Mouse (Mus musculus) liver, embryonic 14.5 days (tissue): ENCODE measurements around the gene Ano4. TPM values are rescaled to one million over a fixed set of nuclear protein-coding genes. Genes with fewer than 3 reads are reported as not detected.

Source experiments
- ATAC-seq: fragments of 200-750 bp; cut with Nextera tagmentation; 2 replicates; pipeline ENCODE4 v1.8.0; 2017; ENCODE audit warnings: moderate number of reproducible peaks, mild to moderate bottlenecking, moderate library complexity; ENCODE audit not compliant: insufficient read depth
- DNase-seq, 3 experiments: peaks; one replicate each; pipeline ENCODE4 v3.0.0-alpha.2; 2012 to 2013; ENCODE audit warnings: low read depth in 3 of 3, low spot score in 3 of 3
- H3K27ac ChIP-seq: fragments of 300-500 bp; sonication (generic); 2 replicates; pipeline ENCODE4 v1.5.1; 2014; ENCODE audit warnings: moderate library complexity, mild to moderate bottlenecking, control low read depth, inconsistent platforms
- H3K27me3 ChIP-seq: fragments of 300-500 bp; sonication (generic); 2 replicates; pipeline ENCODE4 v1.6.1; 2014; ENCODE audit warnings: mild to moderate bottlenecking, low read length, moderate library complexity; ENCODE audit not compliant: control insufficient read depth, insufficient read depth
- H3K36me3 ChIP-seq: fragments of 300-500 bp; sonication (generic); replicated peaks from 2 replicates; pipeline ENCODE4 v1.6.1; 2014; ENCODE audit warnings: low read depth; ENCODE audit not compliant: control insufficient read depth, insufficient read depth
- H3K4me1 ChIP-seq, 2 experiments: fragments of 200-500 bp in 1 of 2; fragments of 300-500 bp in 1 of 2; sonication (generic) in 1 of 2; replicated peaks; 2 replicates each; pipeline ENCODE4 v1.6.1; 2012 to 2014; ENCODE audit warnings: antibody characterized with exemption in 1 of 2, inconsistent platforms in 1 of 2, low read length in 1 of 2; ENCODE audit not compliant: control insufficient read depth in 2 of 2, insufficient read depth in 2 of 2
- H3K4me2 ChIP-seq: fragments of 300-500 bp; sonication (generic); 2 replicates; pipeline ENCODE4 v1.6.1; 2014; ENCODE audit warnings: low read depth, mild to moderate bottlenecking, control low read depth, moderate library complexity
- H3K4me3 ChIP-seq, 2 experiments: fragments of 200-500 bp in 1 of 2; fragments of 300-500 bp in 1 of 2; sonication (generic) in 1 of 2; 2 replicates each; pipeline ENCODE4 v1.5.1; 2012 to 2014; ENCODE audit warnings: low read depth in 2 of 2, low read length in 2 of 2, mild to moderate bottlenecking in 2 of 2, control low read depth in 1 of 2, inconsistent platforms in 1 of 2, moderate library complexity in 1 of 2; ENCODE audit not compliant: insufficient read depth in 1 of 2
- H3K9ac ChIP-seq: fragments of 300-500 bp; sonication (generic); replicated peaks from 2 replicates; pipeline ENCODE4 v1.6.1; 2014; ENCODE audit warnings: mild to moderate bottlenecking, control low read depth, moderate library complexity
- H3K9me3 ChIP-seq: fragments of 300-500 bp; sonication (generic); 2 replicates; pipeline ENCODE4 v1.6.1; 2016; ENCODE audit warnings: low read length, mixed read lengths; ENCODE audit not compliant: control insufficient read depth
- CTCF ChIP-seq: IDR thresholded peaks from 2 replicates; pipeline ENCODE4 v1.5.1; 2016; ENCODE audit warnings: antibody characterized with exemption, low read depth, control low read depth
- EP300 ChIP-seq: IDR thresholded peaks from 2 replicates; pipeline ENCODE4 v1.6.1; 2016; ENCODE audit warnings: antibody characterized with exemption, low read depth
- WGBS: fragments of 180-500 bp; shearing (Covaris S2); extraction: QIAGEN DNeasy Blood & Tissue Kit; methylation state at CpG from one replicate; pipeline ENCODE4 v1.1.7; 2014; ENCODE audit not compliant: insufficient replicate concordance; 5-methylcytosine and 5-hydroxymethylcytosine counted together
- polyA plus RNA-seq, 2 experiments: library from polyadenylated mRNA; depleted of rRNA in 1 of 2; stranded (reverse) in 1 of 2; unstranded in 1 of 2; fragments of >200 nt; fragmentation: Nextera tagmentation in 1 of 2; extraction: Ambion mirVana in 1 of 2; gene quantifications; 2 replicates each; pipeline versions ENCODE4 v1.2.1 to v1.2.3; 2012 to 2014

The Ano4 gene
- polyA plus RNA-seq, 2 experiments = 0.03 to 0.08 TPM

- no peak for ATAC-seq
- Histone ChIP-seq H3K9ac (no peak overlapping the region), H3K27ac (no peak overlapping the region), H3K4me1 (no peaks in the 10 kb centered on the region), H3K27me3 (no peaks in the 10 kb centered on the region), H3K4me3 (no peak overlapping the region), H3K4me2 (no peak overlapping the region), H3K36me3 (no peaks in the 10 kb centered on the region), H3K9me3 (no peaks in the 10 kb centered on the region)
- TF ChIP-seq EP300 = no peak
- TF ChIP-seq CTCF = no peak
- no peak for DNase-seq
- WGBS = 46% methylated on average over 4 of the region's 4 CpGs
Measured at GRCm38 (mm10) chr10:89289290-89289689, 55.3 kb downstream of the Ano4 start.

GRCm38 (mm10) chr10:89280402-89280801 is 64.2 kb downstream of the Ano4 start:
- no peak for ATAC-seq
- H3K36me3 ChIP-seq = no peaks in the 10 kb centered on the region
- no peaks in the 10 kb centered on the region for H3K27me3 ChIP-seq
- no peak overlapping the region for H3K4me3 ChIP-seq
- H3K27ac ChIP-seq = no peak overlapping the region
- no peaks in the 10 kb centered on the region for H3K4me1 ChIP-seq
- 53% methylated on average over 5 of the region's 5 CpGs for WGBS
- TF ChIP-seq EP300 (no peak), CTCF (no peak)
- H3K9ac ChIP-seq = no peak overlapping the region
- no peaks in the 10 kb centered on the region for H3K9me3 ChIP-seq
- H3K4me2 ChIP-seq = no peak overlapping the region
- DNase-seq = no peak

GRCm38 (mm10) chr10:89273001-89273680 is 71.4 kb downstream of the Ano4 start:
- Histone ChIP-seq H3K27ac (no peak overlapping the region), H3K27me3 (no peaks in the 10 kb centered on the region), H3K36me3 (no peaks in the 10 kb centered on the region), H3K9me3 (no peaks in the 10 kb centered on the region), H3K9ac (no peak overlapping the region), H3K4me1 (no peaks in the 10 kb centered on the region), H3K4me2 (no peak overlapping the region), H3K4me3 (no peak overlapping the region)
- WGBS = 69% methylated on average over 3 of the region's 3 CpGs
- DNase-seq = no peak
- TF ChIP-seq CTCF = no peak
- TF ChIP-seq EP300 = no peak
- ATAC-seq = no peak

GRCm38 (mm10) chr10:89267312-89267711 is 77.2 kb downstream of the Ano4 start:
- 55% methylated on average over 3 of the region's 3 CpGs for WGBS
- Histone ChIP-seq H3K27ac (no peak overlapping the region), H3K27me3 (no peaks in the 10 kb centered on the region), H3K4me1 (no peaks in the 10 kb centered on the region), H3K4me2 (no peak overlapping the region), H3K36me3 (no peaks in the 10 kb centered on the region), H3K4me3 (no peak overlapping the region), H3K9ac (no peak overlapping the region), H3K9me3 (no peaks in the 10 kb centered on the region)
- ATAC-seq (no peak), DNase-seq (no peak)
- no peak for TF ChIP-seq CTCF
- TF ChIP-seq EP300 = no peak

- H3K4me1 ChIP-seq = no peaks in the 10 kb centered on the region
- WGBS = 46% methylated on average over 4 of the region's 4 CpGs
- H3K27ac ChIP-seq = no peak overlapping the region
- H3K36me3 ChIP-seq = no peaks in the 10 kb centered on the region
- no peak overlapping the region for H3K9ac ChIP-seq
- no peak for DNase-seq
- no peak overlapping the region for H3K4me2 ChIP-seq
- no peaks in the 10 kb centered on the region for H3K9me3 ChIP-seq
- TF ChIP-seq CTCF = no peak
- no peak for TF ChIP-seq EP300
- H3K27me3 ChIP-seq = no peaks in the 10 kb centered on the region
- no peak for ATAC-seq
- no peak overlapping the region for H3K4me3 ChIP-seq
Measured at GRCm38 (mm10) chr10:89263396-89263795, 81.2 kb downstream of the Ano4 start.
